9 mouse cellular contexts compared by ENCODE assay signal in genomic region chr8:99415076-99415965, GRCm38 (mm10). TPM values are rescaled to one million over a fixed set of nuclear protein-coding genes. Genes with fewer than 3 reads are reported as not detected.
DNase-seq lines count a peak whose midpoint lies in the region; ATAC-seq and TF ChIP-seq lines count a peak whose summit lies in the region.
"Had no signal": no experiment of that assay in that cellular context is flagged by ENCODE, and none has a peak within 500 bp of the region (broad histone marks: within the 10 kb centered on the region; RNA-seq: fewer than 3 reads in every experiment).

No protein-coding gene starts in this region.

- DNase-seq in 3134 (ENCODE audit: extremely low read depth, insufficient read length, low spot score) (peak; percentile 8), ES-E14 (ENCODE audit: low read depth, low spot score) (peak; percentile 3)
- DNase-seq in right cerebral cortex, postnatal 25 days: peak; percentile 68
- no peak for DNase-seq in thymus, postnatal 14 days

- ATAC-seq in embryonic facial prominence, embryonic 13.5 days (ENCODE audit: insufficient number of reproducible peaks, insufficient read depth, low FRiP score, low TSS enrichment, low read depth): no peak
- peak; percentile 41 for ATAC-seq in hindbrain, embryonic 13.5 days (ENCODE audit: low FRiP score)
- ATAC-seq in limb, embryonic 15.5 days (ENCODE audit: insufficient number of reproducible peaks, low FRiP score, low TSS enrichment, low read depth): no peak; the same call in 1 of the 2 replicates
- ATAC-seq in megakaryocyte, adult 5-6 weeks (ENCODE audit: poor library complexity, severe bottlenecking): no peak

- peak overlapping the region; percentile 92 for H3K4me2 ChIP-seq in embryonic facial prominence, embryonic 13.5 days
- H3K4me2 ChIP-seq in hindbrain, embryonic 13.5 days: peak overlapping the region; percentile 89
- peak overlapping the region; percentile 85 for H3K4me2 ChIP-seq in limb, embryonic 15.5 days

- in situ Hi-C loops in ES-E14 (cut with MboI; ENCODE audit: low sequenced_read_pairs in 2 of 2, unreplicated experiment in 2 of 2): loop anchor here in 1 of 2 experiments (25.0 kb wide), 1 partner anchor 1347 kb away; no protein-coding TSS in a partner anchor

- H3K27ac ChIP-seq in ES-E14 (ENCODE audit: insufficient read depth, low read depth, low read length, poor library complexity, severe bottlenecking): no peak overlapping the region
- no peak overlapping the region for H3K27ac ChIP-seq in embryonic facial prominence, embryonic 13.5 days
- peak overlapping the region; percentile 84 for H3K27ac ChIP-seq in hindbrain, embryonic 13.5 days
- H3K27ac ChIP-seq in limb, embryonic 15.5 days: no peak overlapping the region
- H3K27ac ChIP-seq: liver, embryonic 14.5 days had no signal

- peak overlapping the region; percentile 57 to 61 for H3K4me3 ChIP-seq in ES-E14 (ENCODE audit: insufficient read depth in 1 of 2, low read depth in 1 of 2, low read length in 2 of 2, poor library complexity in 1 of 2, severe bottlenecking in 1 of 2)
- H3K4me3 ChIP-seq in embryonic facial prominence, embryonic 13.5 days: peak overlapping the region; percentile 50
- H3K4me3 ChIP-seq in hindbrain, embryonic 13.5 days: peak overlapping the region; percentile 66
- H3K4me3 ChIP-seq in limb, embryonic 15.5 days: peak overlapping the region; percentile 43

- peaks cover 81% of the 10 kb centered on the region for H3K27me3 ChIP-seq in embryonic facial prominence, embryonic 13.5 days
- 0 out of 2 replicates have a peak, but pooled peaks cover 7% of the 10 kb centered on the region for H3K27me3 ChIP-seq in hindbrain, embryonic 13.5 days
- H3K27me3 ChIP-seq in limb, embryonic 15.5 days: peaks cover 61% of the 10 kb centered on the region

- H3K9ac ChIP-seq in ES-E14 (ENCODE audit: insufficient read depth, low read depth, low read length, poor library complexity, severe bottlenecking): peak overlapping the region; percentile 17; the same call in 1 of the 2 replicates
- H3K9ac ChIP-seq in embryonic facial prominence, embryonic 13.5 days: peak overlapping the region; percentile 49
- H3K9ac ChIP-seq in hindbrain, embryonic 13.5 days: peak overlapping the region; percentile 80
- no peak overlapping the region for H3K9ac ChIP-seq in limb, embryonic 15.5 days
- H3K9ac ChIP-seq: liver, embryonic 14.5 days had no signal

- WGBS in embryonic facial prominence, embryonic 13.5 days: under 1% methylated on average over 48 of the region's 48 CpGs
- WGBS in hindbrain, embryonic 13.5 days: under 1% methylated on average over 48 of the region's 48 CpGs
- under 1% methylated on average over 48 of the region's 48 CpGs for WGBS in limb, embryonic 15.5 days

- no peaks in the 10 kb centered on the region for H3K9me3 ChIP-seq in ES-E14 (ENCODE audit: control insufficient read depth, insufficient read depth, low read depth, low read length)
- no peaks in the 10 kb centered on the region for H3K9me3 ChIP-seq in embryonic facial prominence, embryonic 13.5 days
- no peaks in the 10 kb centered on the region for H3K9me3 ChIP-seq in hindbrain, embryonic 13.5 days
- no peaks in the 10 kb centered on the region for H3K9me3 ChIP-seq in limb, embryonic 15.5 days

- H3K4me1 ChIP-seq in ES-E14 (ENCODE audit: control insufficient read depth in 2 of 2, insufficient read depth in 2 of 2, low read length in 2 of 2, poor library complexity in 1 of 2): no peaks in the 10 kb centered on the region
- peaks cover 19% of the 10 kb centered on the region for H3K4me1 ChIP-seq in embryonic facial prominence, embryonic 13.5 days
- peaks cover 22% of the 10 kb centered on the region for H3K4me1 ChIP-seq in hindbrain, embryonic 13.5 days (replicated peaks)
- peaks cover 21% of the 10 kb centered on the region for H3K4me1 ChIP-seq in limb, embryonic 15.5 days

- no peaks in the 10 kb centered on the region for H3K36me3 ChIP-seq in ES-E14 (ENCODE audit: control insufficient read depth, insufficient read depth, low read length, poor library complexity, severe bottlenecking)
- no peaks in the 10 kb centered on the region for H3K36me3 ChIP-seq in embryonic facial prominence, embryonic 13.5 days
- H3K36me3 ChIP-seq in hindbrain, embryonic 13.5 days: no peaks in the 10 kb centered on the region
- no peaks in the 10 kb centered on the region for H3K36me3 ChIP-seq in limb, embryonic 15.5 days

TF ChIP-seq in ES-E14, 5 proteins besides CTCF, POLR2A, EP300 and RAD21:
- no peak for TF ChIP-seq MAFK (IDR thresholded peaks at IDR 0.05; ENCODE audit: insufficient read depth, low read depth, low read length)
- no peak for TF ChIP-seq ZNF384 (IDR thresholded peaks at IDR 0.05; ENCODE audit: low read depth, low read length)

RNA-seq across cellular contexts. Expression of gene Cdh8, which starts 0.9 kb away (rescaled TPM):
- 0.13 and 0.21 TPM in 2 replicates for total RNA-seq in ES-E14 (2012; rRNA removed)
- 4.5 and 4.7 TPM in 2 replicates for polyA plus RNA-seq in embryonic facial prominence, embryonic 13.5 days (2015; fragmentation: Nextera tagmentation; extraction: Ambion mirVana)
- polyA plus RNA-seq in hindbrain, embryonic 13.5 days (2015; fragmentation: Nextera tagmentation; extraction: Ambion mirVana): 33.9 and 37.7 TPM in 2 replicates
- 1.5 and 2.1 TPM in 2 replicates for polyA plus RNA-seq in limb, embryonic 15.5 days (2015; fragmentation: Nextera tagmentation; extraction: Ambion mirVana)
- not detected in 2 replicates for total RNA-seq in megakaryocyte, adult 5-6 weeks (2015)
- total RNA-seq in megakaryocyte, adult 5-6 weeks (2017): not detected in 2 replicates
